Mouse (Mus musculus) 416B (cell line): ENCODE results near the gene Usp7.
A peak's percentile ranks its signal among the peaks of the same experiment; 100 is the strongest.
"Not testable (repeated sequence)": the region's sequence is repeated elsewhere in the genome, so short reads cannot be mapped to it uniquely, and the experiment has no call there.

Experiments used
- DNase-seq: peaks from one replicate; pipeline ENCODE4 v3.0.0; 2011; ENCODE audit warnings: low read depth

Usp7 gene

DNA sequence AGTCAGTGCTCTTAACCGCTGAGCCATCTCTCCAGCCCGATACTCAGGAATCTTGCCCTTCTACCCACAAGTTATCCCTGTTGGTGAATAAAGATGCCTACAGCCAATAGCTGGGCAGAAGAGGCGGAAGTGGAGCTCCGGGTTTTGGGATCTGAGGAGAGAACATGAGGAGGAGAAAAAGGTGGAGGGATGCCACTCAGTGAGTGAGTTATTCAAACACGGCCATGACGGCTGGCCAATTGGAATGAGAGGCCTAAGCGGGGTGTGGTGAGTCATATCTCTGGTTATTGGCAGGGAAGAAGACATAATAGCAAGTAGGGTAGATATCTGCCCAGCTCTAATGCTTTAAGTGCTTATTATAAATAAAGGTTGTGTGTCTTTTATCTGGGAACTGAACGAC, 43.2 kb downstream of the Usp7 start:
- no peak for DNase-seq

DNA sequence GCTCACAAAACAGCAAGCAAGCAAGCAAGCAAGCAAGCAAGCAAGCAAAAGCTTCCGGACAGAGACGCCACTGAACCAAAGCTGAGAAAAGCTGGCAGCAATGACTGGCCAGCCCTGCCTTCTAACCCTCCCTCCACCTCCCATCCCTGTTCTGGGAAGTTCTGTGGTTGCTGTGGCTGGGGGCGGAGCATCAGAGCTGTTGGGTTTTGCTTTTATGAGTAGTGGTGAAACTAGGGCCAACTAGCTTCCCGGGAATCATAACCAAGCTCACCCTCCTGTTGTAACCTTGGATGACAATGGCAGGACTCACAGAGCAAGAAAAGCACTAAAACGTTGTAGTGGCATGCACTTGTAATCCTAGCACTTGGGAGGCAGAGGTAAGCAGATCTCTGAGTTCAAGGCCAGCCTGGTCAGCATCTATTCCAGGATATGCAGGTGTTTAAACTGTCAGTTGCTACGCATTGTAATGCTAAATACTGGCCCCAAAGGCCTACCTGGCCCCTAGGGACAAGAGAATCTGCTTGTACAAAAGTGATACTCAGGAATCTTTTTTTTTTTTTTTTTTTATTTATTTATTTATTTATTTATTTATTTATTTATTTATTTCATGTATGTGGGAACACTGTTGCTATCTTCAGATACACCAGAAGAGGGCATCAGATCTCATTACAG, 43.8 kb downstream of the Usp7 start:
- peak; percentile 77 for DNase-seq

DNA sequence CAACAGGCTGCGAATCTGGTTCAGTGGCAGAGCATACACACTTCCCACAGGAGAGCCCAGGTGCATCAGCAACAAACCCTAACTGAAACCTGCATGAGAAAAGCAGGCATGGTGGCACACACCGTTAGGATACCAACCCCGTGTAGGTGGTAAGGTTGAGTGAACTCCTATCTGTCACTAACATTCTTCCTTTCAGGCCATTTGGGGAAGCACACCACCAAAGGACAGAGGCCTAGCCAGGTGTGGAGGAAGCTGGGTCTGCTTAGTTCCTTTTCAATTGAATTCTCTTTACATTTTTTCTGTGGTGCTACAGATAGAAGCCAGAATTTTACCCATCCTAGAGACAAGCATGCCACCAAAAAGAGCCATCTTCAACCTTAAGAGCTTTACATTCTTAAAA, 44.3 kb downstream of the Usp7 start:
- no peak for DNase-seq

DNA sequence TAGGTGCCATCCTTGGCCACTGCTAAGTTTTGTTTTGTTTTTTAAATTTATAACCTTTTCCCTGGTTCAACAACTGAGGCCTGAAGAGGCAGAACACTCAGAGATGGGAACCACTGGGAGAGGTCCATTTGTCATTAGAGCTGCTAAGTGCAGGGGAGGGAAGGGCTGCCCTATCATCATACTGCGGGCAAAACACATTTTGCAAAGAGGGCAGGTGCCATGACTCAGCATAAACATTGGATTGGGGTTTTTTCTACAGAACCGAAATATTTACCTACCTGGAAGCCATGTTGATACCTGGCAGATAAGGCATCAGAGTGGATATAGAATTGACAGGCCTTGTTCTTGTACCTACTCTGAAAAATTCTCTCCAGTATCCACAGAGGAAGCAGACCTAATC, 45.6 kb downstream of the Usp7 start:
- DNase-seq: no peak

DNA sequence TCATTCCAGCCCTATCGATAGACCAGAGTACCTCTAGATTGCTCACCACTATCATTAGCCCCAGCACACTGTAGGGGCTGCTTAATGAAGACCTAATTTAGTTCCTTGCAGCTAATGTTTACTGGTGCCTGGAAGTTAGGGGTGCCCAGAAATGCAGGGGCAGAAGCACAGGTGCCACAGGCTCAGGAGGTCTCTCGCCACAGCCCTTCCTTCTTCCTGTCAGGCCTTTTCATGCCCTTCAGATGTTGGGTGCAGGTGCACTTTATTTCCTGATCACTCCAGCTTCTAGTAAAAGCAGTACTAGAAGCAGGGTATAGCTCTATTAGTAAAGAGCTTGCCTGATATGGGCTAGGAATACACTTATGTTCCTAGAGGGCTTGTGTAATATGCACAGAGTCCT, 46.4 kb downstream of the Usp7 start:
- DNase-seq: no peak

DNA sequence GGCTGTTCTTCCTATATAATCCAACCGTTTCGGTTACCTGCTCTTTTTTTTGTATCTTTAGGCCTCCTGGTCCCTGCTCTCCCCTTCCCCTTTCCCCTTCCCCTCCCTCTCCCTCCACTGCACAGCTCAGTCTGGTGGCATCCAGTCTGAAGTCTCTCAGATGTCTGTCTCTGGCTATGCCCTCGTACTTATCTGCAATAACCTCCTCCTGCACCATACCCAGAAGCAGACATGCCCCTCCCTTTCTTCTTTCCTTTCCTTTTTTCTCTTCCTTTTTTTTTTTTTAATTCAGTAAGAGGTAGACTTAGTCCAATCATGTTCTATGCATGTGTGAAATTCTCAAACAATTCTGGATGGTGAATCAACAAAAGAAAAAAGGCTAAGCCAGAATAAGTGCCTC, 48.1 kb downstream of the Usp7 start:
- no peak for DNase-seq

DNA sequence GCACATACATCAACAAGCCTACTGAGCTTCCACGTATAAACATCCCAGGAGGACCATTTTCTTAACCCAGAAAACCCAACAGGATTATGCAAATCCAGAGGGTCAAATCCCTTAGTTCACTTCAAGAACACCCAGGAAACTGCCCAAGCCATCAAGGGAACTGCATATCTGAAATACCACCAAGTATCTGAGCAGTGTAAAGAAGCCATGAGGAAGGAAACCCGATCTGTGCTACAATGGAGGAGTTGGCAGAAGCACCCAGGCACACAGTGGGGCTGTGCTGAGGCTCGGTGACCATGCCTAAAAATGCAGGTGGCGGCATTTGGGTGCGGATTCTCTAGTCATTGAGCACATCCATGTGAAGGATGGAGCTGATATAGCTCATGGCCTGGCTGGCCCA, 50.4 kb downstream of the Usp7 start:
- DNase-seq: no peak

DNA sequence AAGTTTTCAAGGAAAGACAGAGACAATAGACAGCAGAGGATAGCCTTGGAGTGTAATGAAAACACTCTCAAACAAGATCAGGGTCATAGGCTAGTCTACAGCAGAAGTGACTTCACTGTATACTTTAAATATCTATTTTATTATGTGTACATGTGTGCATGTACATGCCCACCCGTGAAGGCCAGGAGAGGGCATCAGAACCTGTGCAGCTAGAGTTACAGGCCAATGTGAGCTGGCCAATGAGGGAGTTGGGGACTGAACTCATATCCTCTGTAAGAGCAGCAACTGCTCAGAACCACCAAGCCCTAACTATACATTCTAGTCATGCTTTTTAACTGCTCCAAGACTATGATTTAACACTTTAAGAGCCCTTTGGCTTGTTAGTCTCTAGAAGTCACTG, 51.0 kb downstream of the Usp7 start:
- DNase-seq: peak; percentile 78

DNA sequence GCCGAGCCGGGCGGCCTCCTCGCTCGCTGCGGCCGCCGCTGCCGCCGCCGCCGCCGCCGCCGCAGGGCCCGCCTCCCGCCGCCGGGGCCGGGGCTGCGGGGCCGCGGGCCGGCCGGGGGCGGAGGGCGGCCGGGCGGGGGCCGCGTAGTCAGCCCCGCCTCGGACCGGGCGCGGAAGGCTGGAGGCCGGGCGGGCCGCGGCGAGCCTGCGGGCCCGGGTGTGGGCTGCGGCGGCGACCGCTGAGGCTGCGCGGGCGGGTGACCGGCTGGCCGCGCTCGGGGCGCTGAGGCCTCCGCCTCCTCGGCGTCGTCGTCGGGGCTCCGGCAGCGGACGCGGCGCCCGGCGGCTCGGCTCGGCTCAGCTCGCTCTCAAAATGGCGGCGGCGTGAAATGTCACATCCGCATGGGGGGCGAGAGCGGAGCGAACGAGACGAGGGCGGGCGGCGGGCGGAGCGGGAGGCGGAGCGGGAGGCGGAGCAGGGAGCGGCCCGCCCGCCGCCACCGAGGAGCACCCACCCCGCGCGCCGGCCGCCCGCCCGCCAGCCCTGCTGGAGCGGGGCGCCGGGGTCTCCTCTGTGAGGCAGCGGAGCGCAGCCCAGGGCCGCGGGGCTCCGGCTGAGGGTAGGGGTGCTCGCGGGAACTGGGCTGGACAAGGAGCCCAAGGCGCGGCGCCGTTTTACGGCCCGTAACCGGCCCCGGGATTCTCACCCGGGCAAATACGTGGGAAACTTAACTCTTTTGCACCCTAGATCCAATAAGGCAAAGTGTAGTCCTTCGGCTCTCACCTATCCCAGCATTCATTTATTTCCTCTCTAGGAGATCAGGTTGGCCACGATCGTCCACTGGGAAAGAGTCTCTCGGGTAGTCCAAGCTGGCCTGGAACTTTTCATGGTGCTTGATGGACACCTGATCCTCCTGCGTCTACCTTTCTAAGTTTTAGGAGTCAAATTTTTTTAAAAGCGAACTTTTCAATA, 53.3 kb downstream of the Usp7 start:
- peak; percentile 68 for DNase-seq

DNA sequence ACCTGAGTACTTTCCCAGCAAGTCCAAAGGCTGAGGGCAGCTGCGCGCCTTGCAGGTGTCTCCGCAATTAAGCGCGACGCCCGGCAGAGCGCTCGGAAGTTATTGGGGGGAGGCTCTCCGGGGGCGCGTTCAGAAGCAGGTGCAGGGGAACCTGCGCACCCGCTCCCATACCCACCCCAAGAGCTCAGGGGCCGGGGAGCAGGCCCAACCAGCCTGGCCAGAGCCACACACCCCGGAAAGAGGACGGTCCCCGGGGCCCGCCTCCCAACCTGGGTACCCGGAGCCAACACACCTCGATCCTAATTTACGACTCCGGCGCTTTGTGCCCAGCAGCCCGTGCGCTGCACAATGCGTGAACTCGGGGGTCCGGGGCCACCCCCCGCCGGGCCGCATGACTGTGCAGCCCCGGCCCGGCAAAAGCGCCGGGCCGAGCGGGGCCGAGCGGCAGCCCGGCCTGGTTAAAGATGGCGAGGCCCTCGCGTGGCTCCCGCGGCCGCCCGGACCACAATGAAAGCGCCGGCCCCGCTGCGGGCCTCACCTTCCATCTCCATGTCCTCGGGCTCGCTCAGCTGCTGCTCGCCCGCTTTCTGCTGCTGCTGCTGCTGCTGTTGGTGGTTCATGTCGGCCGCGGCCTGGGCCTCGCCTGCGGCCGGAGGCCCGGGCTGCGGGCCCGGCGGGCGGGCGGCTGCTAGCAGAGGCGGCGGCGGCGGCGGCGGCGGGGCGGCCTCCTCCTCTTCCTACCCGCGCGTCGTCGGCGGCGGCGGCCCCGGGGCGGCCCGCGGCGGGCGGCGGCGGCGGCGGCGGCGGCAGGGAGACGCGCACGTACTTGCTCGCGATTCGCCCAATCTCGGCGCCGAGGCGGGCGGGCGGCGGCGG, 54.2 kb downstream of the Usp7 start:
- DNase-seq: no peak

DNA sequence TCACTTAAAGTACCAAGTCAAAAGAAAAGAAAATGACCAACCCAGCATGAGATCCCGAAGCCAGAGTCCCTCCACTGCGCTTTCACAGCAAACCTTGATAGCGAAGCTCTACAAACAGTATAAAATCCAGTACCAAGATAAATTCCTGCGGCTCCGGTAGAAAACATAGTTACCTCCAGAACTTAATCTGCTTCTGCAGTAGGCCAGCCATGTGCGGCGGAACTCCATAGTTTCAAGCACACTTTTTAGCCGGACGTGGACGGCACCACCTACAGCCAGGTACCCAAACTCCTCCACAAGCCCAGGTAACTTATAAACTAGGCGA, 54.8 kb downstream of the Usp7 start:
- DNase-seq: no peak

DNA sequence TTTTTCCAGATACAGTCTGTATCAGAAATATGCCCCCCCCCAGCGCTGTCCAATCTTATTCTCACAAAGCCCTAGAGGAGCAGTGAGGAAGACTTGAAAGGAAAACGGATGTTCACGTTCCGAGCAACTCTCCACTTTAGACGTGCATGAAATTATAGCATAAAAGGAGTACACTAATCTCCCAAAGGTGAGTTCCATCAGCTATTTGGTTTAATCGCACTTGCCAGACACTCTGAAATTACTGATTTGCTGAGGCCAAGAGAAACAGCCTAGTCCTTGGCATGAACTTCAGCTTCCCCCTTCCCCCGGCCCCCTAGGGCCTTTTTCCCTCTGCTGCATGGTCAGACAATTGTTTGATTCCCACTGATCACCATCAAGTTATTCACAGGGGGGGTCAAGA, 55.4 kb downstream of the Usp7 start:
- no peak for DNase-seq

DNA sequence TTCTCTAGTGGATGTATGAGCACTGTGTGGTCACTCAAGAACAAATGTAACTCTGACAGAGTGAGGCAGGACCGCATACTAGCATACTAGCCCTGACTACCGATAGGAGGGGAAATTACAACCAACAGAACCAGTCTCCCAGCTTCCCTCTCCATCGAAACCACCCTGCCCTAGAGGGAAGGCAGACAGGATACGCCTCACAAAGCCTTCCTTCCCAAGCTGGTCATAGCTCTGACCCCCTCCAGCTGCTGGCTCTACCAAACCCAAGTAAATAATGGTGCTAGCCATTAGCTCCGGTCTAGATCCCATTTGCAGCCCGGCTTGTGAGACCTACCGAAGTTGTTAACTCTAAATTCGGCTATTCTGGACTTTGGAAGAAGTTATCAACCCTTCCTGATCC, 56.1 kb downstream of the Usp7 start:
- DNase-seq: peak; percentile 59

DNA sequence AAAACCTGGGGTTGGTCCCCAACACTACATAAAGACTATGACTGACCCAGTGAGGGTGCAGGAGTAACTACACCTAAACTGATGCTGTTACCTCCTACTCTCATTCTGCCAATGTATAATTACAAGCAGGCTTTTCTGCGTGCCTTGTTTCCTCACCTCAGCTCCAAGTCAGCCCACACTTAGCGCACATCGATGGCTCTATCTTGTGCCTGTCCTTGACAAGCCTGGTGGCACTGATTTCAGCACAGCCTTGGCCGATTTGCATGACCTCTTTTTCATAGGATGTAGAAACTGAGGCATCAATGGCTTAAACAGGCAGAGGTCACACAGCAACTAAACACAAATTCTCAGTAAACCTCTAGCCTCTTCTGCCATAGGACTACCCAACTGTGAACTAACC, 57.4 kb downstream of the Usp7 start:
- DNase-seq: no peak

DNA sequence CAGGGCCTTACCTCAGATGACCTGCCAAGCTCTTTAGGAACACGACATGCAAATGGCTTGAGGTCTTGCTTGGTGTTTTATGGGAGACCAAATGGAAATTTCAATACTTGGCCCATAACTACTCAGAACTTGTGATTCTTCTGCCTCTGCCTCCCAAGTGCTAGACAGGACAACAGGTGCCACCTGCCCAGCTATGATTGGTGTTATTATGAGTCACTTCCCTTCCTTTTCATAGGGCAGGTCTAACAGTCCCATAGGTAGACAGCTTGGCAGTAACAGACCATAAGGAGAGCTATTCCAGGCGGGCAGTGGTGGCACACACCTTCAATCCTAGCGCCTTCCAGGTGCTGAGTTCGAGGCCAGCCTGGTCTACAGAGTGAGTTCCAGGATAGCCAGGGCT, 58.5 kb downstream of the Usp7 start:
- DNase-seq: no peak

DNA sequence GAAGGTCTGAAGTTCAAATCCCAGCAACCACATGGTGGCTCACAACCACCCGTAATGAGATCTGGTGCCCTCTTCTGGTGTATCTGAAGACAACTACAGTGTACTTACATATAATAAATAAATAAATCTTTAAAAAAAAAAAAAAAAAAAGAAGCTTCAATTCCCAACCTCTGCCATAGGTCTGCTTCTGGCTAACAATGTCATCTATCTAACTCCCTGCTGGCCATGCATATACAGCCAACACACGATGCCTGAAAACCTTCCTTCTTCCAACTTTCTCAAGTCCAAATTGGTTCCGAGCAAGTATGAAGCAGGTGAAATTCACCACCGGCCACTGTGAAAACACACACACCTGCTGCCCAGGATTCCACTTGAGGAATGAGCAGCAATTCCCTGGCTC, 59.7 kb downstream of the Usp7 start:
- DNase-seq: not testable (repeated sequence)

DNA sequence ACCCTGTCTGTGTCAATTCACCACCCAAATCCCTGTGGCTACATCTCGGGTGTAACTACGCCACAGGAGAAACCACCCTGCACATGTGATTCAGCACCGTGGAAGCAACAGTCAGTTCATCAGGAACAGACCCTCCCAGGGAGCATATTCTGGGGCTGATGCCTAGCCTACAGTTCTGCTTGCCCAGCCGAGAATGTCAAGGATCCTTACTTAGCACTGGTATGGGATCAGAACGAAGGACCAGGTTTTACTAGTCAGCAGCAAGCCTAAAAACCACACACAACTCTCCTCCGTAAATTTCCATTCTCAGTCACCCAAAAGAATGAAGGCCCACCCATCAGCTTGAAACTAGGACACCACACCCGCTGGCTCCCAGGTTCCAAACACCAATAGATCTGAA, 60.5 kb downstream of the Usp7 start:
- no peak for DNase-seq

DNA sequence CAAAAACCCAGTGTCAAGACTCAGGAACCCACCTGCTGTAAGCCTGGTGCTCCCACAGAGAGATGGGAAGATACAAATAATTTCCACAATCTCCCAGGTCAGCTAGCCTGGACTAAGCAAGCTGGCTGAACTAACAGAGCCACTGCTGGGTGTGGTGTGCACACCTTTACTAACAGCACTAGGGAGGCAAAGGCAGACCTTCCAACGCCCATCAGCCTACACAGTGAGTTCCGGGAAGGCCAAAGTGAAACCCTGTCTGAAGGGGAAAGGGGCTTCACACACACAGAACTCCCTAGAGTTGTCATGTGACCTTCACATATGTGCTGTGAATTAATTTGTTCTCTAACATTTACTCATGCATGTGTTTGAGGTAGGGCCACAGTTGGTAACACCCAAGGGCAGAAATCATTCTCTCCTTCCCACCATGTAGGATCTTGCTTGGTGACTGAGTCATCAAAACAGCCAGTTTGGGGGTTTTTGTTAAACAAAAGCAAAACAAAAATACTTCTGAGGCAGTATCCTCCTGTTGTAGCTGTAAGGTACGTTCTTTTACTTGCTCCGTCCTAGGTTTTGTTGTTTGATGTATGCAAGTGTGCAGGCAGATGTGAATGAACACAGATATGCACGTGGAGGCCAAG, 63.9 kb downstream of the Usp7 start:
- DNase-seq: no peak

DNA sequence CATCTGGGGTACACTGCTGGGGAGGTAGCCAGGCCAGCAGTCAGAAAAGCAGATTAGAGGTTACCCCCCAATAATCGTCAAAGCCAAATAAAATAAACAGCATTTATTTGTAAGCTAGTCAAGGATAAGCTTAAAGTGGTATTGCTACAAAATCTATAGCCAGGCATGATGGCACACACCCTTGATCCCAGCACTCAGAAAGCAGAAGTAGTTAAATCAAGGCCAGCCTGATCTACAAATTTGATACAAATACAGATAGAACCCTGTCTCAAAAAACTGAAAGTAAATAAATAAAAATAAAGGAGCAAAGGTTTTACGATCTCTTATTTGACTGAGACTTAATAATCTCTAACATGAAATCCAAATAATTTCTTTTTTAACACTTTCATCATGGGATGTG, 66.3 kb downstream of the Usp7 start:
- peak; percentile 29 for DNase-seq

DNA sequence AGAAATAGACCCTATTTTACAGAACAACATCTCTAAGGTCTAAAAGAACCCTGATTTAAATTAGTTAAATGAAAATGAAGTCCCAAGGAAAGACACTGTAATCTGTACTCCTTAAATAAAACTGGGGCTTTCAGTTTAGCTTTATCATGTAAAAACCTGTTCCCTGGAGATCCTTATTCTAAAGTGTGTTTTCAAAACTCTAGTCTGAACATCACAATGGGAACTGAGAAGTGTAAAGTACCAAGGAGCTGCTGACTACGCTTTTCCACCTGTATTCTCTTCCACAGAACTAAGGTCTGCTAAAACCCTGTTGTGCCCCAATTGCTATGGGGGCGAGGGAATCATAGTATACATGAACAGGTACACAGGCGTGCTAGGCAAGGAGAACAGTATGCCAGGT, 68.1 kb downstream of the Usp7 start:
- DNase-seq: no peak

DNA sequence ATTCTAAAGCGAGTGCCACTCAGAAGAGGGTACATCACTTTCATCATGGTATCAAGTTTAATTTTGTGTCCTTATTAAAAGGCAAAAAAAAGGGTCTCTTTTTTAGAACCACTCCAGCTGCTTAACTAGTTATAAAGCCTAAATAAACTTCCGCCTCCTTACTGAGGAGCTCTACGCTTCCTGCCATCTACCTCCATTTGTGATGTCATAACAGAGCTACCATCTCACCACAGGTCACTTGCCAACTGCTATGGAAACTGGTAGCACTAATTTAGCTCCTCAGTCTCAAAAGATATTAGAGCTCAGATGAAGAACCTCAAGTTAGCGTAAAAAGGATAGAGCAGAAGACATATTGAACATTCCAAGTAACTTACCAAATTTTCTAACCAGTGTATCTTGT, 71.7 kb downstream of the Usp7 start:
- no peak for DNase-seq

DNA sequence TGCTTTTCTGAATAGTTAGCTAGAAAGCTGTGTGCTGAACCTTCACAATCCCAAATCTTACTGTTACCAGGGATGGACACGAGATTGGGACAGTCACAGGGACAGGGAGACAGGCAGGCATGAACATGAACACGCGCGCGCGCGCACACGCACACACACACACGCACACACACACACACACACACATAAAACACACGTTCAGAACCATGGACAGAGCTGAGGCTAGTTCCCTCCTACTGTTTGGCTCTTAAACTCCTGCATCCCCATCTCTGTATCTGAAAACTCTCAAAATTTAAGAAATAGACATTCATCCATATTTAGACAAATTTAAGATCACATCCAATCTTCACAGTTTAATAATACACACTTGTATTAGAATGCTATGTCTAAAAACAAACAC, 74.4 kb downstream of the Usp7 start:
- peak; percentile 50 for DNase-seq
